Mouse (Mus musculus) macrophage (primary cell): Measurements from ENCODE around the gene Tpcn1. TPM values are rescaled to one million over a fixed set of nuclear protein-coding genes. Genes with fewer than 3 reads are reported as not detected.

Source experiments
- H3K27ac ChIP-seq: fragments of 350-480 bp; formaldehyde crosslinking; 2 replicates; pipeline ENCODE4 v1.9.0; 2021
- H3K36me3 ChIP-seq: fragments of 350-480 bp; formaldehyde crosslinking; 2 replicates; pipeline ENCODE4 v1.9.0; 2021; ENCODE audit errors: inconsistent target
- H3K4me3 ChIP-seq: fragments of 350-480 bp; formaldehyde crosslinking; 2 replicates; pipeline ENCODE4 v1.9.0; 2021; ENCODE audit errors: inconsistent target
- H3K79me2 ChIP-seq: fragments of 350-480 bp; formaldehyde crosslinking; 2 replicates; pipeline ENCODE4 v1.9.0; 2021; ENCODE audit errors: inconsistent target
- whole genome bisulfite sequencing: methylation state at CpG from one replicate; pipeline ENCODE4 v1.1.7; 2026; ENCODE audit warnings: inconsistent platforms; ENCODE audit not compliant: missing documents; 5-methylcytosine and 5-hydroxymethylcytosine counted together
- polyA plus RNA-seq: library from polyadenylated mRNA; stranded (reverse); fragments of 250-400 nt; gene quantifications from 3 replicates; pipeline ENCODE4 v1.2.4, GENCODE M21; 2018; ENCODE audit warnings: inconsistent platforms

The Tpcn1 gene
- polyA plus RNA-seq, 1 experiment from 2014 or later: 96.0 TPM

- Histone ChIP-seq H3K79me2 (peaks cover 25% of the 10 kb centered on the region; the same call in 1 of the 2 replicates), H3K36me3 (peaks cover 25% of the 10 kb centered on the region), H3K4me3 (no peak overlapping the region), H3K27ac (no peak overlapping the region)
- 41% methylated on average over 26 of the region's 26 CpGs for WGBS
These were observed 9.1 kb downstream of the Tpcn1 start for GRCm38 (mm10) chr5:120579211-120579897.

GRCm38 (mm10) chr5:120578504-120579081 is 9.9 kb downstream of the Tpcn1 start:
- H3K4me3 ChIP-seq: no peak overlapping the region
- WGBS: 26% methylated on average over 12 of the region's 12 CpGs
- no peak overlapping the region for H3K27ac ChIP-seq
- peaks cover 18% of the 10 kb centered on the region for H3K36me3 ChIP-seq
- peaks cover 32% of the 10 kb centered on the region; the same call in 1 of the 2 replicates for H3K79me2 ChIP-seq

GRCm38 (mm10) chr5:120577935-120578441 is 10.5 kb downstream of the Tpcn1 start:
- Histone ChIP-seq H3K4me3 (no peak overlapping the region), H3K36me3 (peaks cover 12% of the 10 kb centered on the region), H3K79me2 (peaks cover 35% of the 10 kb centered on the region; the same call in 1 of the 2 replicates), H3K27ac (no peak overlapping the region)
- 49% methylated on average over 10 of the region's 10 CpGs for whole genome bisulfite sequencing

GRCm38 (mm10) chr5:120576781-120577301 is 11.6 kb downstream of the Tpcn1 start:
- H3K4me3 ChIP-seq: no peak overlapping the region
- peaks cover 3% of the 10 kb centered on the region for H3K36me3 ChIP-seq
- 18% methylated on average over 11 of the region's 11 CpGs for WGBS
- peaks cover 43% of the 10 kb centered on the region; the same call in 1 of the 2 replicates for H3K79me2 ChIP-seq
- no peak overlapping the region for H3K27ac ChIP-seq

- H3K4me3 ChIP-seq: no peak overlapping the region
- H3K27ac ChIP-seq: no peak overlapping the region
- H3K79me2 ChIP-seq: peaks cover 45% of the 10 kb centered on the region; the same call in 1 of the 2 replicates
- 93% methylated on average over 10 of the region's 10 CpGs for WGBS
- H3K36me3 ChIP-seq: no peaks in the 10 kb centered on the region
These were observed 13.9 kb downstream of the Tpcn1 start for GRCm38 (mm10) chr5:120574469-120575063.

- no peak overlapping the region for H3K4me3 ChIP-seq
- H3K36me3 ChIP-seq: no peaks in the 10 kb centered on the region
- peak overlapping the region; percentile 91 for H3K27ac ChIP-seq
- 91% methylated on average over 13 of the region's 14 CpGs for WGBS
- H3K79me2 ChIP-seq: peaks cover 72% of the 10 kb centered on the region
These were observed 17.3 kb downstream of the Tpcn1 start for GRCm38 (mm10) chr5:120571056-120571740.

GRCm38 (mm10) chr5:120570289-120570897 is 18.1 kb downstream of the Tpcn1 start:
- Histone ChIP-seq H3K79me2 (peaks cover 72% of the 10 kb centered on the region), H3K36me3 (no peaks in the 10 kb centered on the region), H3K4me3 (no peak overlapping the region), H3K27ac (peak overlapping the region; percentile 91)
- 8% methylated on average over 10 of the region's 11 CpGs for WGBS

- H3K36me3 ChIP-seq: no peaks in the 10 kb centered on the region
- H3K27ac ChIP-seq: peak overlapping the region; percentile 91
- peaks cover 71% of the 10 kb centered on the region for H3K79me2 ChIP-seq
- no peak overlapping the region for H3K4me3 ChIP-seq
- WGBS: 97% methylated on average over 3 of the region's 3 CpGs
These were observed 18.7 kb downstream of the Tpcn1 start for GRCm38 (mm10) chr5:120569791-120570190.

GRCm38 (mm10) chr5:120568964-120569363 is 19.5 kb downstream of the Tpcn1 start:
- Histone ChIP-seq H3K27ac (no peak overlapping the region), H3K36me3 (no peaks in the 10 kb centered on the region), H3K79me2 (peaks cover 64% of the 10 kb centered on the region), H3K4me3 (no peak overlapping the region)
- WGBS: 92% methylated on average over 4 of the region's 4 CpGs

GRCm38 (mm10) chr5:120568336-120568768 is 20.1 kb downstream of the Tpcn1 start:
- no peak overlapping the region for H3K27ac ChIP-seq
- H3K36me3 ChIP-seq: no peaks in the 10 kb centered on the region
- H3K79me2 ChIP-seq: peaks cover 63% of the 10 kb centered on the region
- H3K4me3 ChIP-seq: no peak overlapping the region
- WGBS: 92% methylated on average over 8 of the region's 9 CpGs

GRCm38 (mm10) chr5:120567761-120568211 is 20.7 kb downstream of the Tpcn1 start:
- WGBS: 96% methylated on average over 13 of the region's 14 CpGs
- no peak overlapping the region for H3K4me3 ChIP-seq
- H3K79me2 ChIP-seq: peaks cover 64% of the 10 kb centered on the region
- H3K36me3 ChIP-seq: no peaks in the 10 kb centered on the region
- H3K27ac ChIP-seq: no peak overlapping the region

GRCm38 (mm10) chr5:120567253-120567701 is 21.2 kb downstream of the Tpcn1 start:
- WGBS: 90% methylated on average over 21 of the region's 21 CpGs
- Histone ChIP-seq H3K4me3 (no peak overlapping the region), H3K36me3 (no peaks in the 10 kb centered on the region), H3K27ac (no peak overlapping the region), H3K79me2 (peaks cover 64% of the 10 kb centered on the region)

GRCm38 (mm10) chr5:120566681-120567252 is 21.7 kb downstream of the Tpcn1 start:
- peaks cover 64% of the 10 kb centered on the region for H3K79me2 ChIP-seq
- H3K4me3 ChIP-seq: no peak overlapping the region
- WGBS: 76% methylated on average over 9 of the region's 9 CpGs
- H3K36me3 ChIP-seq: no peaks in the 10 kb centered on the region
- H3K27ac ChIP-seq: no peak overlapping the region
